Mouse (Mus musculus): ENCODE measurements at regions not wholly inside any gene's neighbourhood (a gene's known extent, or its start where the extent isn't known, plus 50 kb on each side); places are given as distances from the start of the nearest gene placed in this dataset.

GRCm38 (mm10) chr16:12516834-12517685 is 533.1 kb downstream of the Shisa9 start:
- H3K27me3 ChIP-seq (ENCODE audit: poor library complexity, severe bottlenecking): no peaks in the 10 kb centered on the region
- H3K9me3 ChIP-seq: no peaks in the 10 kb centered on the region
- H3K27ac ChIP-seq: no peak overlapping the region
- H3K4me1 ChIP-seq: no peaks in the 10 kb centered on the region
- H3K36me3 ChIP-seq (replicated peaks): no peaks in the 10 kb centered on the region
- WGBS: 88% methylated on average over 8 of the region's 8 CpGs
- DNase-seq (ENCODE audit: extremely low spot score, low spot score): no peak
- H3K4me3 ChIP-seq: no peak overlapping the region

GRCm38 (mm10) chr16:12518264-12518663 is 534.4 kb downstream of the Shisa9 start:
- H3K4me3 ChIP-seq: no peak overlapping the region
- H3K27ac ChIP-seq: no peak overlapping the region
- H3K4me1 ChIP-seq: no peaks in the 10 kb centered on the region
- no peaks in the 10 kb centered on the region for H3K9me3 ChIP-seq
- DNase-seq (ENCODE audit: extremely low spot score, low spot score): no peak
- H3K27me3 ChIP-seq (ENCODE audit: poor library complexity, severe bottlenecking): no peaks in the 10 kb centered on the region
- 91% methylated on average over 7 of the region's 7 CpGs for WGBS
- H3K36me3 ChIP-seq (replicated peaks): no peaks in the 10 kb centered on the region

- WGBS: 94% methylated on average over 3 of the region's 3 CpGs
- Histone ChIP-seq H3K4me3 (no peak overlapping the region), H3K27ac (no peak overlapping the region), H3K9me3 (no peaks in the 10 kb centered on the region), H3K4me1 (no peaks in the 10 kb centered on the region), H3K27me3 (ENCODE audit: poor library complexity, severe bottlenecking) (no peaks in the 10 kb centered on the region), H3K36me3 (replicated peaks) (no peaks in the 10 kb centered on the region)
- DNase-seq (ENCODE audit: extremely low spot score, low spot score): no peak
Measured at GRCm38 (mm10) chr16:12521711-12522476, 538.0 kb downstream of the Shisa9 start.

DNA sequence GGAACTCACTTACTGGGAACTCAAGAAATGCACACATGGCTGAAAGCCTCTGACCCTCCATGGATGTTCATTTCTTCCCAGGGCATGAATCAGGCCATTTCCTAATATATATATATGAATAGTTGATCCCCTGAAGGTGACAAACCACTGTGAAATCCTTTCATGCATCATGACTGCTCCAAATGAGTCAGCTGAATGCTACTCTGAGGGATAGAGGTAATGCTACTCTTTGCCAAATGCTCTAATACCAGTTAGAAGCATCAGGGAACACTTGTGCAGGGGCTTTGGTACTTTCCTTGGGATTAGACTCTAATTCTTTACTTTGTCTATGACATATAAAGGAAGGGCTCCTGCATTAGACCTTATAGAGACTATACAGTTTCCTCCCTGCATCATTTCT is 561.0 kb upstream of the Ercc4 start:
- no peaks in the 10 kb centered on the region for H3K27me3 ChIP-seq (ENCODE audit: poor library complexity, severe bottlenecking)
- H3K36me3 ChIP-seq (replicated peaks): no peaks in the 10 kb centered on the region
- H3K27ac ChIP-seq: no peak overlapping the region
- no peaks in the 10 kb centered on the region for H3K4me1 ChIP-seq
- no peaks in the 10 kb centered on the region for H3K9me3 ChIP-seq
- no peak overlapping the region for H3K4me3 ChIP-seq
- no peak for DNase-seq (ENCODE audit: extremely low spot score, low spot score)

- Histone ChIP-seq H3K9me3 (no peaks in the 10 kb centered on the region), H3K36me3 (replicated peaks) (no peaks in the 10 kb centered on the region), H3K27me3 (ENCODE audit: poor library complexity, severe bottlenecking) (no peaks in the 10 kb centered on the region), H3K27ac (no peak overlapping the region), H3K4me3 (no peak overlapping the region), H3K4me1 (no peaks in the 10 kb centered on the region)
- no peak for DNase-seq (ENCODE audit: extremely low spot score, low spot score)
Measured at GRCm38 (mm10) chr16:12588889-12589288, 520.6 kb upstream of the Ercc4 start.

- no peaks in the 10 kb centered on the region for H3K9me3 ChIP-seq
- 71% methylated on average over 6 of the region's 6 CpGs for WGBS
- no peak for DNase-seq (ENCODE audit: extremely low spot score, low spot score)
- H3K27me3 ChIP-seq (ENCODE audit: poor library complexity, severe bottlenecking): no peaks in the 10 kb centered on the region
- no peak overlapping the region for H3K27ac ChIP-seq
- H3K36me3 ChIP-seq (replicated peaks): no peaks in the 10 kb centered on the region
- no peaks in the 10 kb centered on the region for H3K4me1 ChIP-seq
- H3K4me3 ChIP-seq: no peak overlapping the region
Measured at GRCm38 (mm10) chr16:12608259-12608658, 501.2 kb upstream of the Ercc4 start.

GRCm38 (mm10) chr16:12611106-12611505 is 498.4 kb upstream of the Ercc4 start:
- 94% methylated on average over 1 of the region's 1 CpGs for WGBS
- H3K4me1 ChIP-seq: no peaks in the 10 kb centered on the region
- H3K27ac ChIP-seq: no peak overlapping the region
- no peaks in the 10 kb centered on the region for H3K36me3 ChIP-seq (replicated peaks)
- DNase-seq (ENCODE audit: extremely low spot score, low spot score): no peak
- no peak overlapping the region for H3K4me3 ChIP-seq
- no peaks in the 10 kb centered on the region for H3K9me3 ChIP-seq
- no peaks in the 10 kb centered on the region for H3K27me3 ChIP-seq (ENCODE audit: poor library complexity, severe bottlenecking)

GRCm38 (mm10) chr16:12617781-12618180 is 491.7 kb upstream of the Ercc4 start:
- Histone ChIP-seq H3K9me3 (no peaks in the 10 kb centered on the region), H3K4me1 (0 out of 2 replicates have a peak, but pooled peaks cover 8% of the 10 kb centered on the region), H3K27ac (no peak overlapping the region), H3K36me3 (replicated peaks) (no peaks in the 10 kb centered on the region), H3K27me3 (ENCODE audit: poor library complexity, severe bottlenecking) (no peaks in the 10 kb centered on the region), H3K4me3 (no peak overlapping the region)
- 58% methylated on average over 3 of the region's 3 CpGs for WGBS
- no peak for DNase-seq (ENCODE audit: extremely low spot score, low spot score)

DNA sequence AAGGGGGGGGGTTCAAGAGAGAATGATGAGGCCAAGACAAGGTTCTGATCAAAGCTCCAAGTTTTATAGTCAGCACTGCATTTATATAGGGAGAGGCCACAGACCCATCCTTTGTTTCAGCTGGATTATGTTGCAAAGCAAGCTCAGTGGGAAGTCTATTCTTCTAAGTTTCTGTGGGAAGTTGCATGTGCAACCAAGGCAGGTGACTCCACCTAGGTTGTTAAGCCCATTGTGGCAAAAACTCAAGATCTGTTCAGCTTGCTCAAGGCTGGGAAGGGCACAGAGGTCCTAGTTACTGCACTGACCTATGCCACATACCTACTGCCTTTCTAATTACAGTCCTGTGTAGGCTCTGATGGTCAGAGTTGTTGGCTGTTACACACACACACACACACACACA is 477.0 kb upstream of the Ercc4 start:
- Histone ChIP-seq H3K4me1 (no peaks in the 10 kb centered on the region), H3K9me3 (no peaks in the 10 kb centered on the region), H3K27me3 (ENCODE audit: poor library complexity, severe bottlenecking) (no peaks in the 10 kb centered on the region), H3K36me3 (replicated peaks) (no peaks in the 10 kb centered on the region), H3K4me3 (no peak overlapping the region), H3K27ac (no peak overlapping the region)
- DNase-seq (ENCODE audit: extremely low spot score, low spot score): no peak

DNA sequence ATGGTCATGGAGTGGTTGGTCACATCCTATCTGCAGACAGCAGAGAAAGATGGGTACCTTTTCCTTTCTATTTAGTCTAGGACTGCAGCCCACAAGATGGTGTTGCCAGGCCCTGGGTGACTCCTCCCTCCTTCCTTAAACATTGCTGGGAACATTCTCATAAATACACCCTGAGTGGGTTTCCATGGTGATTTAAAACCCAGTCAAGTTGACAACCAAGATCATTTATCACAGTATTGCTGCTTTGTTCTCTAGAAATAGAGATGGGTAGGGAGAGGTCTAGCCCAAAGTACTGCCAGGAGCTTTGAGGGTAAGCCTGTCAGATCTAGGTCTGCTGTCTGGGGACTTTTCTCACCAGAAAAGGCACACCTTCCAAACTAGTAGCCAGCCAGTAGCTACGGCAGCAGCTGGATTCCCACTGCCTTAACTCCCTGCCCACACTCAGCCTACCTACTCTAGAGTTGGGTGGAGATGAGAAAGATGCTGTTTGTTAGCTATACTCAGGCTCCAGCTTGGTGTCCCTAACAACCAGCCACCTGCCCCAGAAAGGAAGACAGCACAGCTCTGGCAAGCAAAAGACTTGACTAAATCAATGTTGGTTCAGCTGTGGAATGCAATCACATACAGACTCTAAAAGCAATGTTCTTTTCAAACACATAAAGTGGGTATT is 470.4 kb upstream of the Ercc4 start:
- 82% methylated on average over 1 of the region's 1 CpGs for WGBS
- H3K9me3 ChIP-seq: no peaks in the 10 kb centered on the region
- no peak overlapping the region for H3K27ac ChIP-seq
- no peaks in the 10 kb centered on the region for H3K36me3 ChIP-seq (replicated peaks)
- H3K4me3 ChIP-seq: no peak overlapping the region
- DNase-seq (ENCODE audit: extremely low spot score, low spot score): no peak
- no peaks in the 10 kb centered on the region for H3K27me3 ChIP-seq (ENCODE audit: poor library complexity, severe bottlenecking)
- no peaks in the 10 kb centered on the region for H3K4me1 ChIP-seq

GRCm38 (mm10) chr16:12643053-12643452 is 466.4 kb upstream of the Ercc4 start:
- no peak for DNase-seq (ENCODE audit: extremely low spot score, low spot score)
- H3K9me3 ChIP-seq: no peaks in the 10 kb centered on the region
- H3K27ac ChIP-seq: no peak overlapping the region
- H3K36me3 ChIP-seq (replicated peaks): no peaks in the 10 kb centered on the region
- no peak overlapping the region for H3K4me3 ChIP-seq
- H3K4me1 ChIP-seq: no peaks in the 10 kb centered on the region
- no peaks in the 10 kb centered on the region for H3K27me3 ChIP-seq (ENCODE audit: poor library complexity, severe bottlenecking)

GRCm38 (mm10) chr16:12644621-12645020 is 464.9 kb upstream of the Ercc4 start:
- Histone ChIP-seq H3K27me3 (ENCODE audit: poor library complexity, severe bottlenecking) (no peaks in the 10 kb centered on the region), H3K4me3 (no peak overlapping the region), H3K9me3 (no peaks in the 10 kb centered on the region), H3K36me3 (replicated peaks) (no peaks in the 10 kb centered on the region), H3K27ac (no peak overlapping the region), H3K4me1 (no peaks in the 10 kb centered on the region)
- DNase-seq (ENCODE audit: extremely low spot score, low spot score): no peak
- WGBS: 77% methylated on average over 2 of the region's 2 CpGs

- Histone ChIP-seq H3K27me3 (ENCODE audit: poor library complexity, severe bottlenecking) (no peaks in the 10 kb centered on the region), H3K4me1 (no peaks in the 10 kb centered on the region), H3K27ac (no peak overlapping the region), H3K36me3 (replicated peaks) (no peaks in the 10 kb centered on the region), H3K4me3 (no peak overlapping the region), H3K9me3 (no peaks in the 10 kb centered on the region)
- no peak for DNase-seq (ENCODE audit: extremely low spot score, low spot score)
- 79% methylated on average over 3 of the region's 3 CpGs for WGBS
Measured at GRCm38 (mm10) chr16:12652180-12652579, 457.3 kb upstream of the Ercc4 start.

Data from forebrain, embryonic 10.5 days (tissue).